Mouse (Mus musculus) left cerebral cortex, postnatal 14 days (tissue): Measurements from ENCODE around the gene Lhx3. TPM values are rescaled to one million over a fixed set of nuclear protein-coding genes. Genes with fewer than 3 reads are reported as not detected.

Experiments
- DNase-seq, 2 experiments: peaks; one replicate each; pipeline ENCODE4 v3.0.0; 2021 to 2022; ENCODE audit warnings: low spot score in 2 of 2, mixed read lengths in 1 of 2
- intact Hi-C: fragments of 180-260 bp; cut with DNase I; formaldehyde crosslinking; loops from one replicate; pipeline ENCODE4 v1.15.1; 2025
- total RNA-seq, 2 experiments: library from RNA; stranded (reverse); gene quantifications; 2 replicates each; pipeline ENCODE4 v1.2.3; 2021

Lhx3 gene
- total RNA-seq, 2 experiments from 2014 or later, result not detected

GRCm38 (mm10) chr2:26154586-26154985, 53.5 kb downstream of the Lhx3 start:
- intact Hi-C loops, result loop anchor here (1.0 to 10.0 kb wide), 3 partner anchors 73 to 200 kb away; partner anchors contain the start of gene Dnlz
- DNase-seq, result no peak

- intact Hi-C loops, result loop anchor here (1.0 to 10.0 kb wide), 3 partner anchors 73 to 201 kb away; partner anchors contain the start of gene Dnlz
- DNase-seq, result peak; percentile 58 to 66
Measured at GRCm38 (mm10) chr2:26153909-26154340, 54.2 kb downstream of the Lhx3 start.

- intact Hi-C loops, result loop anchor here (5.0 to 10.0 kb wide), 2 partner anchors 74 to 202 kb away; partner anchors contain the start of gene Dnlz
- DNase-seq, result no peak
Measured at GRCm38 (mm10) chr2:26153295-26153694, 54.8 kb downstream of the Lhx3 start.

Other genes with a start within 250 kb of the Lhx3 start
- gene Camsap1, start 225.0 kb downstream of the Lhx3 start, total RNA-seq, result 100 to 1,000 TPM; 139 to 167 TPM
- 10 to 100 TPM; 80.3 to 86.7 TPM for gene Ubac1, start 186.5 kb downstream of the Lhx3 start, total RNA-seq
- 10 to 100 TPM; 58.1 to 58.8 TPM for gene Nacc2, start 85.1 kb downstream of the Lhx3 start, total RNA-seq
- 10 to 100 TPM; 22.9 to 23.4 TPM for gene Qsox2, start 29.2 kb upstream of the Lhx3 start, total RNA-seq
- 1 to 10 TPM in 1 of 2 experiments, under 1 TPM in 1; 0.59 to 1.5 TPM for gene Ccdc187, start 86.3 kb upstream of the Lhx3 start, total RNA-seq
- gene Gpsm1, start 107.2 kb upstream of the Lhx3 start, total RNA-seq, result 10 to 100 TPM; 60.7 to 64.2 TPM
- 10 to 100 TPM; 25.4 to 28.8 TPM for gene Dnlz, start 143.8 kb upstream of the Lhx3 start, total RNA-seq
- gene Card9, start 152.6 kb upstream of the Lhx3 start, total RNA-seq, result 1 to 10 TPM; 2.4 to 2.8 TPM
- 10 to 100 TPM; 66.3 to 68.0 TPM for gene Snapc4, start 172.4 kb upstream of the Lhx3 start, total RNA-seq
- gene Entr1, start 181.0 kb upstream of the Lhx3 start, total RNA-seq, result 100 to 1,000 TPM; 172 to 175 TPM
- 100 to 1,000 TPM; 116 to 117 TPM for gene Pmpca, start 181.1 kb upstream of the Lhx3 start, total RNA-seq
- gene Inpp5e, start 200.9 kb upstream of the Lhx3 start, total RNA-seq, result 10 to 100 TPM; 18.8 to 20.8 TPM
- gene Sec16a, start 236.9 kb upstream of the Lhx3 start, total RNA-seq, result 10 to 100 TPM; 42.3 to 45.5 TPM